Mouse (Mus musculus) ES-Bruce4 (cell line): ENCODE measurements around the gene Rad50.

Experiments
- CTCF ChIP-seq: IDR thresholded peaks from one replicate; pipeline ENCODE4 v1.8.1; 2011; ENCODE audit warnings: low read depth, low read length
- POLR2A ChIP-seq: IDR thresholded peaks from one replicate; pipeline ENCODE4 v1.8.1; 2011; ENCODE audit warnings: low read length; ENCODE audit not compliant: insufficient read depth

DNA sequence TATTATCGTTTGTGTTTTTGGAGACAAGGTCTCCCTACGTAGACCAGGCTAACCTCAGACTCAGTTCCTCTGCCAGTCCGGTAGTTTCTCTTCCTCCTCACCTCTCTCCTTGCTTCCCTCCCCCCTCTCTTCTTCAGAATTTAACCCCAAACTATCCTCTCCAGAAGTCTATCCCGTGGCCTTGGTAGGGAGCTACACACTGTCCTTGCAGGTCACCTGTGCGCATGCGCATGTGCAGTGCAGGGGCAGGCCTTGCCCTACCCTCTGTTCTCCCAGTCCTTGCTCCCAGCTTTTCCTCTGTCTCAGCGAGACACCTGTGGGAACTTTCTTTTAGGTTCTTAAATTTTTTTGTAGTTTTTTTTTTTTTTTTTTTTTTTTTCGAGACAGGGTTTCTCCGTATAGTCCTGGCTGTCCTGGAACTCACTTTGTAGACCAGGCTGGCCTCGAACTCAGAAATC, 69.3 kb downstream of the Rad50 start:
- no peak for TF ChIP-seq POLR2A
- no peak for TF ChIP-seq CTCF
